Mouse (Mus musculus) adrenal gland, postnatal 36 days (tissue): Measurements from ENCODE around the gene Kifc5b. TPM values are rescaled to one million over a fixed set of nuclear protein-coding genes. Genes with fewer than 3 reads are reported as not detected.
A peak's percentile ranks its signal among the peaks of the same experiment; 100 is the strongest.
"Not testable (repeated sequence)": the region's sequence is repeated elsewhere in the genome, so short reads cannot be mapped to it uniquely, and the experiment has no call there.

Experiments
- DNase-seq, 2 experiments: peaks; one replicate each; pipeline ENCODE4 v3.0.0; 2021; ENCODE audit warnings: mixed read lengths in 1 of 2
- microRNA-seq: library from miRNA; unstranded; fragments of <30 nt; microRNA quantifications from one replicate; pipeline ENCODE4 v1.2.0, GENCODE M21; 2021
- total RNA-seq, 2 experiments: library from RNA; stranded (reverse); gene quantifications; 2 replicates each; pipeline ENCODE4 v1.2.3; 2021

Gene Kifc5b
- total RNA-seq, 2 experiments from 2014 or later, result 1.7 to 1.9 TPM

GRCm38 (mm10) chr17:26971247-26971905, 54.5 kb downstream of the Kifc5b start:
- DNase-seq, result no peak

GRCm38 (mm10) chr17:26972107-26972506, 55.2 kb downstream of the Kifc5b start:
- DNase-seq, result no peak

- peak; percentile 98 for DNase-seq
Measured at GRCm38 (mm10) chr17:26972703-26973574, 56.0 kb downstream of the Kifc5b start, which contains the start of gene Zbtb9. Gene Zbtb9 (plus strand): TSS chr17:26973167.

GRCm38 (mm10) chr17:26974547-26974946, 57.7 kb downstream of the Kifc5b start:
- no peak for DNase-seq

- no peak for DNase-seq
Measured at GRCm38 (mm10) chr17:26975415-26975814, 58.5 kb downstream of the Kifc5b start.

- not testable (repeated sequence) for DNase-seq
Measured at GRCm38 (mm10) chr17:26977354-26977753, 60.5 kb downstream of the Kifc5b start.

GRCm38 (mm10) chr17:26979426-26979825, 62.5 kb downstream of the Kifc5b start:
- no peak for DNase-seq

GRCm38 (mm10) chr17:26981050-26981449, 64.2 kb downstream of the Kifc5b start:
- no peak for DNase-seq

Small RNAs within 50 kb of the gene (microRNA-seq; reads per million reads assigned to microRNA genes)
- gene Gm27775, result not detected
- not detected for gene Mir3083
- gene Mir6968, result 5.7 reads per million, percentile 16 among the genes with 10 or more reads in this experiment

Other genes with a start within 250 kb of the Kifc5b start
- gene Crebrf, start 201.4 kb upstream of the Kifc5b start, total RNA-seq, result 10 to 100 TPM; 64.7 to 78.0 TPM
- 10 to 100 TPM; 24.7 to 27.2 TPM for gene Bnip1, start 136.0 kb upstream of the Kifc5b start, total RNA-seq
- gene Nkx2-5, start 72.1 kb upstream of the Kifc5b start, total RNA-seq, result not detected
- gene Phf1, start 16.0 kb downstream of the Kifc5b start, total RNA-seq, result 10 to 100 TPM; 34.2 to 37.9 TPM
- gene Cuta, start 22.5 kb downstream of the Kifc5b start, total RNA-seq, result 100 to 1,000 TPM; 129 to 165 TPM
- gene Syngap1, start 24.2 kb downstream of the Kifc5b start, total RNA-seq, result 10 to 100 TPM; 11.4 to 18.6 TPM
- 10 to 100 TPM in 1 of 2 experiments, 1 to 10 TPM in 1; 9.9 to 10.5 TPM for gene Zbtb9, start 56.1 kb downstream of the Kifc5b start, total RNA-seq
- gene Bak1, start 111.9 kb downstream of the Kifc5b start, total RNA-seq, result 10 to 100 TPM; 29.3 to 42.4 TPM
- 1 to 10 TPM; 5.9 to 6.3 TPM for gene Itpr3, start 140.2 kb downstream of the Kifc5b start, total RNA-seq
- 100 to 1,000 TPM; 245 to 370 TPM for gene Uqcc2, start 216.8 kb downstream of the Kifc5b start, total RNA-seq